34 mouse cellular contexts compared by ENCODE assay signal in genomic region chr10:95634751-95635150, GRCm38 (mm10). TPM values are rescaled to one million over a fixed set of nuclear protein-coding genes. Genes with fewer than 3 reads are reported as not detected.
DNase-seq lines count a peak whose midpoint lies in the region; ATAC-seq lines count a peak whose summit lies in the region.
"Had no signal": no experiment of that assay in that cellular context is flagged by ENCODE, and none has a peak within 500 bp of the region (broad histone marks: within the 10 kb centered on the region; RNA-seq: fewer than 3 reads in every experiment).

No protein-coding gene starts in this region.

- intact Hi-C loops in heart, postnatal 36 days (cut with DNase I), result no loop called here

- H3K4me3 ChIP-seq in heart, embryonic 13.5 days, result no peak overlapping the region
- no peak overlapping the region for H3K4me3 ChIP-seq in limb, embryonic 13.5 days
- H3K4me3 ChIP-seq: heart, adult 2 months; left cerebral cortex, adult 2 months; midbrain, embryonic 10.5 days; myocyte; neural tube, embryonic 13.5 days had no signal

- 0 out of 2 replicates have a peak, but pooled peaks cover 2% of the 10 kb centered on the region for H3K27me3 ChIP-seq in heart, embryonic 13.5 days (replicated peaks)
- no peaks in the 10 kb centered on the region for H3K27me3 ChIP-seq in limb, embryonic 13.5 days
- H3K27me3 ChIP-seq: neural tube, embryonic 13.5 days had no signal

- WGBS in heart, embryonic 13.5 days, result 75% methylated on average over 15 of the region's 15 CpGs
- WGBS in limb, embryonic 13.5 days, result 88% methylated on average over 15 of the region's 15 CpGs

- peak; percentile 21 for DNase-seq in embryo, embryonic 10 days (ENCODE audit: low spot score)
- DNase-seq in embryo, embryonic 9.5 days (ENCODE audit: extremely low spot score), result no peak
- no peak for DNase-seq in heart, postnatal 36 days
- no peak for DNase-seq in left cerebral cortex, adult 9 months (ENCODE audit: low spot score in 2 of 2)
- no peak for DNase-seq in right cerebral cortex, postnatal 4 days
- DNase-seq: adrenal gland, postnatal 25 days; cerebellum, adult 9-11 months; gastrocnemius, postnatal 10 days; heart, adult 2 months; kidney, adult 2 months; layer of hippocampus, adult 9-11 months; thymus, adult 18-20 months; thymus, postnatal 36 days had no signal

- H3K36me3 ChIP-seq in heart, embryonic 13.5 days, result no peaks in the 10 kb centered on the region
- no peaks in the 10 kb centered on the region for H3K36me3 ChIP-seq in limb, embryonic 13.5 days
- H3K36me3 ChIP-seq: midbrain, embryonic 10.5 days; neural tube, embryonic 13.5 days had no signal

- H3K9me3 ChIP-seq in heart, embryonic 13.5 days, result no peaks in the 10 kb centered on the region
- no peaks in the 10 kb centered on the region for H3K9me3 ChIP-seq in limb, embryonic 13.5 days
- H3K9me3 ChIP-seq: midbrain, embryonic 10.5 days; neural tube, embryonic 13.5 days had no signal

- H3K9ac ChIP-seq in heart, embryonic 13.5 days, result no peak overlapping the region
- no peak overlapping the region for H3K9ac ChIP-seq in limb, embryonic 13.5 days
- H3K9ac ChIP-seq: hindbrain, embryonic 14.5 days; neural tube, embryonic 13.5 days had no signal

- peaks cover 4% of the 10 kb centered on the region; the same call in 1 of the 2 replicates for H3K4me1 ChIP-seq in heart, embryonic 13.5 days
- H3K4me1 ChIP-seq in limb, embryonic 13.5 days, result no peaks in the 10 kb centered on the region
- H3K4me1 ChIP-seq: neural tube, embryonic 13.5 days had no signal

- no peak overlapping the region for H3K4me2 ChIP-seq in heart, embryonic 13.5 days
- no peak overlapping the region for H3K4me2 ChIP-seq in limb, embryonic 13.5 days (replicated peaks)
- H3K4me2 ChIP-seq: hindbrain, embryonic 14.5 days; neural tube, embryonic 13.5 days had no signal

- H3K27ac ChIP-seq in heart, embryonic 13.5 days (replicated peaks), result peak overlapping the region; percentile 54; the same call in 1 of the 2 replicates
- H3K27ac ChIP-seq in limb, embryonic 13.5 days, result no peak overlapping the region
- H3K27ac ChIP-seq: heart, adult 2 months; hindbrain, embryonic 14.5 days; kidney, postnatal 0 days; left cerebral cortex, adult 2 months; macrophage; neural tube, embryonic 13.5 days had no signal

- ATAC-seq in heart, embryonic 13.5 days (ENCODE audit: extremely low read depth, insufficient number of reproducible peaks, low FRiP score, low TSS enrichment), result peak; percentile 74
- ATAC-seq in limb, embryonic 13.5 days (ENCODE audit: low FRiP score, low read depth), result peak; percentile 36; the same call in 1 of the 2 replicates
- peak; percentile 55 for ATAC-seq in megakaryocyte, adult 5-6 weeks (ENCODE audit: poor library complexity, severe bottlenecking)
- ATAC-seq: forebrain, embryonic 14.5 days; inflammation-experienced regulatory T-cells, adult 6 months; midbrain, embryonic 16.5 days had no signal

RNA-seq across cellular contexts. Expression of gene Anapc15-ps, which starts 38.5 kb away (rescaled TPM):
- not detected in 2 replicates for polyA plus RNA-seq in heart, embryonic 13.5 days (2015; fragmentation: Nextera tagmentation; extraction: Ambion mirVana)
- total RNA-seq in heart, postnatal 36 days (2021), result not detected
- polyA plus RNA-seq in limb, embryonic 13.5 days (2015; fragmentation: Nextera tagmentation; extraction: Ambion mirVana), result 0.43 TPM in 1 of 2 replicates, not detected in the other
- 0.52 TPM in 1 of 2 replicates, not detected in the other for total RNA-seq in megakaryocyte, adult 5-6 weeks (2015)
- total RNA-seq in megakaryocyte, adult 5-6 weeks (2017), result not detected in 2 replicates
- total RNA-seq: adrenal gland, postnatal 25 days; gastrocnemius, postnatal 10 days; heart, adult 2 months; heart, postnatal 25 days; left cerebral cortex, adult 2 months had no signal
- polyA plus RNA-seq: cortical plate, adult 2 months; embryonic facial prominence, embryonic 14.5 days; forebrain, embryonic 14.5 days; heart, adult 2 months; hindbrain, embryonic 14.5 days; inflammation-experienced regulatory T-cells, adult 6 months; kidney, adult 2 months; kidney, postnatal 0 days; large intestine, adult 2 months; limb, embryonic 11.5 days; liver, embryonic 16.5 days; lung, postnatal 0 days; midbrain, embryonic 10.5 days; midbrain, embryonic 16.5 days; neural tube, embryonic 13.5 days; stomach, embryonic 14.5 days had no signal
